In the genomic region with DNA sequence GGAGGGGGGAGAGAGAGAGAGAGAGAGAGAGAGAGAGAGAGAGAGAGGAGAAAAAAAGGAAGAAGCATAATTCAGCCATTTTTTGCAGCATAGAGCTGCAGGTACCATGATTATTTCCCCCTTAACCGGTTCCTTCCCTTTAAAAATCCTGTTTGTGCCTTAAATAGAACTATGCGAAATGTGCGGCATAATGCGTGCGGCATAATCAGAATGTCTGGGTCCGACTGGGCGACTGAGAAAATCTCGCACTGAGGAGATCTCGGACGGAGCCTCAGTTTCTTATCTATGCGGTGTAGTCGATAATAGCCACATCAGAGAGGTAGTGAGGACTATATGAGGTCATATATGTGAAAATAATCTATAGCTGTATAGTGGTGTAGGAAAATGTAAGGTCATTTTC, we compare ENCODE assay signal across 8 mouse cellular contexts. TPM values are rescaled to one million over a fixed set of nuclear protein-coding genes. Genes with fewer than 3 reads are reported as not detected.
DNase-seq lines count a peak whose midpoint lies in the region; ATAC-seq lines count a peak whose summit lies in the region.

No protein-coding gene starts in this region.

- peak overlapping the region; percentile 89; the same call in 1 of the 2 replicates for H3K27ac ChIP-seq in heart, embryonic 12.5 days (ENCODE audit: poor library complexity, severe bottlenecking)
- peak overlapping the region; percentile 91 for H3K27ac ChIP-seq in forebrain, embryonic 10.5 days
- no peak overlapping the region for H3K27ac ChIP-seq in stomach, embryonic 15.5 days

- H3K9me3 ChIP-seq in heart, embryonic 12.5 days (replicated peaks) = no peaks in the 10 kb centered on the region
- H3K9me3 ChIP-seq in forebrain, embryonic 10.5 days = no peaks in the 10 kb centered on the region
- no peaks in the 10 kb centered on the region for H3K9me3 ChIP-seq in stomach, embryonic 15.5 days

- peak overlapping the region; percentile 84 for H3K4me3 ChIP-seq in heart, embryonic 12.5 days
- peak overlapping the region; percentile 67 for H3K4me3 ChIP-seq in forebrain, embryonic 10.5 days
- peak overlapping the region; percentile 62 for H3K4me3 ChIP-seq in stomach, embryonic 15.5 days (replicated peaks)

- WGBS in heart, embryonic 12.5 days = 13% methylated on average over 12 of the region's 12 CpGs
- 28% methylated on average over 12 of the region's 12 CpGs for WGBS in forebrain, embryonic 10.5 days
- 22% methylated on average over 12 of the region's 12 CpGs for WGBS in stomach, embryonic 15.5 days

- ATAC-seq in heart, embryonic 12.5 days (ENCODE audit: insufficient number of reproducible peaks, low FRiP score) = no peak
- ATAC-seq in CD4-positive, CD25-positive, alpha-beta regulatory T cell, adult 4 months = peak; percentile 9
- ATAC-seq in stomach, embryonic 15.5 days (ENCODE audit: insufficient read depth, low FRiP score, low read depth) = no peak
- no peak for ATAC-seq in monocyte, adult 5-6 weeks (replicated peaks; ENCODE audit: insufficient number of reproducible peaks, low FRiP score, low TSS enrichment, poor library complexity, severe bottlenecking)

- H3K27me3 ChIP-seq in heart, embryonic 12.5 days (replicated peaks) = peaks cover 39% of the 10 kb centered on the region
- peaks cover 99% of the 10 kb centered on the region for H3K27me3 ChIP-seq in forebrain, embryonic 10.5 days (ENCODE audit: poor library complexity, severe bottlenecking)
- no peaks in the 10 kb centered on the region; the same call in 1 of the 2 replicates for H3K27me3 ChIP-seq in stomach, embryonic 15.5 days (replicated peaks)

- H3K4me1 ChIP-seq in heart, embryonic 12.5 days (replicated peaks) = no peaks in the 10 kb centered on the region
- H3K4me1 ChIP-seq in forebrain, embryonic 10.5 days = no peaks in the 10 kb centered on the region
- H3K4me1 ChIP-seq in stomach, embryonic 15.5 days = no peaks in the 10 kb centered on the region

- H3K9ac ChIP-seq in heart, embryonic 12.5 days = peak overlapping the region; percentile 85; the same call in 1 of the 2 replicates
- 0 out of 2 replicates have a peak overlapping the region, but pooled peaks have one; percentile 63 for H3K9ac ChIP-seq in stomach, embryonic 15.5 days

- H3K4me2 ChIP-seq in heart, embryonic 12.5 days = peak overlapping the region; percentile 61
- peak overlapping the region; percentile 53 for H3K4me2 ChIP-seq in stomach, embryonic 15.5 days

- DNase-seq in heart, adult 9 months (ENCODE audit: low spot score in 2 of 2) = no peak
- no peak for DNase-seq in forebrain, embryonic 10.5 days (ENCODE audit: extremely low spot score, low spot score)
- peak; percentile 9 for DNase-seq in liver
- DNase-seq in T-cell, adult 2 months (ENCODE audit: low spot score) = no peak

- no peaks in the 10 kb centered on the region for H3K36me3 ChIP-seq in heart, embryonic 12.5 days
- no peaks in the 10 kb centered on the region for H3K36me3 ChIP-seq in forebrain, embryonic 10.5 days (replicated peaks)
- no peaks in the 10 kb centered on the region for H3K36me3 ChIP-seq in stomach, embryonic 15.5 days

RNA-seq across cellular contexts. Expression of a gene that starts 1.2 kb away (rescaled TPM):
- polyA plus RNA-seq in heart, embryonic 12.5 days (2016; fragmentation: Nextera tagmentation; extraction: Ambion mirVana) = 5.4 and 6.0 TPM in 2 replicates
- polyA plus RNA-seq in CD4-positive, CD25-positive, alpha-beta regulatory T cell, adult 4 months (2017; shearing (Covaris generic)) = 1 to 10 TPM; 8.0 to 8.5 TPM
- 7.8 and 8.1 TPM in 2 replicates for polyA plus RNA-seq in forebrain, embryonic 10.5 days (2016; fragmentation: Nextera tagmentation; extraction: Ambion mirVana)
- 8.7 and 9.6 TPM in 2 replicates for polyA plus RNA-seq in stomach, embryonic 15.5 days (2015; fragmentation: Nextera tagmentation; extraction: Ambion mirVana)
- total RNA-seq in monocyte, adult 5-6 weeks (2017) = 8.4 to 10.7 TPM (median 8.6 TPM) in 3 replicates

RNA-seq across cellular contexts. Expression of a gene that starts 22.9 kb away (rescaled TPM):
- 62.0 and 68.1 TPM in 2 replicates for polyA plus RNA-seq in heart, embryonic 12.5 days (2016; fragmentation: Nextera tagmentation; extraction: Ambion mirVana)
- 10 to 100 TPM; 57.3 to 74.9 TPM for polyA plus RNA-seq in CD4-positive, CD25-positive, alpha-beta regulatory T cell, adult 4 months (2017; shearing (Covaris generic))
- 109 and 110 TPM in 2 replicates for polyA plus RNA-seq in forebrain, embryonic 10.5 days (2016; fragmentation: Nextera tagmentation; extraction: Ambion mirVana)
- 64.7 and 75.5 TPM in 2 replicates for polyA plus RNA-seq in stomach, embryonic 15.5 days (2015; fragmentation: Nextera tagmentation; extraction: Ambion mirVana)
- total RNA-seq in monocyte, adult 5-6 weeks (2017) = 67.6 to 107 TPM (median 71.9 TPM) in 3 replicates
